Mouse (Mus musculus): ENCODE results near the gene Npc1l1. TPM values are rescaled to one million over a fixed set of nuclear protein-coding genes. Genes with fewer than 3 reads are reported as not detected.
A peak's percentile ranks its signal among the peaks of the same experiment; 100 is the strongest.

The Npc1l1 gene
- 0.04 TPM in 1 of 2 replicates, not detected in the other for polyA plus RNA-seq (2014; fragmentation: Nextera tagmentation; extraction: Ambion mirVana)

DNA sequence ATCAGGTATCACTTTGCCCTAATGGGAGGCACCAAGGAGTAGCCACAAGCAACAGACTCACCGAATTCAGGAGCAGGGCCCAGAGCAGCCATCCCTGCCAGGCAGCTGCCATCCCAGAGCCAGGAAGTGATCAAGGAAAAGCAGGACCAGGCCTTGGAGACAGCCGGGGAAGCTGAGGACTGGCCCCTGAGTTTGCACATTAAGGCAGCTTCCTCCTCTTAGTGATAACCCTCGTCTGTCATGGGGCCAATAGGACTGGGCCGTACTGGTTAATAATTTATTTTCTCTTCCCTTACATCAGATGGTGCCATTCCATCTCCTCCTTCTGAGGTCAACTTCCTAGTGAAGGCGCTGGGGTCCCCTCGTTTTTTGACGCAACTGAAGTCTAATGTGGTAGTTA lies at the start of gene Npc1l1:
Gene Npc1l1, minus strand, starts transcription at position 132 of the 400 bp plus-strand sequence.
- WGBS, result 86% methylated on average over 7 of the region's 7 CpGs
- no peak within 1 kb of the TSS for H3K27ac ChIP-seq (replicated peaks; ENCODE audit: low read depth, low read length)
- no peak within 1 kb of the TSS for H3K4me2 ChIP-seq (ENCODE audit: low read depth, low read length)
- no peak within 1 kb of the TSS for H3K9ac ChIP-seq (ENCODE audit: low read depth, low read length)
- ATAC-seq (ENCODE audit: low read depth) (no peak), DNase-seq (ENCODE audit: low spot score) (no peak)
- no peaks in the 10 kb centered on the region for H3K27me3 ChIP-seq (replicated peaks; ENCODE audit: control insufficient read depth, insufficient read depth, low read length)
- peaks cover 10% of the 10 kb centered on the region; the same call in 1 of the 2 replicates for H3K9me3 ChIP-seq (ENCODE audit: control insufficient read depth, low read length)
- H3K36me3 ChIP-seq (ENCODE audit: control insufficient read depth, insufficient read depth, low read length), result no peaks in the 10 kb centered on the region
- H3K4me3 ChIP-seq (ENCODE audit: low read depth, low read length), result no peak within 1 kb of the TSS
- no peaks in the 10 kb centered on the region for H3K4me1 ChIP-seq (ENCODE audit: control insufficient read depth, insufficient read depth, low read length)

DNA sequence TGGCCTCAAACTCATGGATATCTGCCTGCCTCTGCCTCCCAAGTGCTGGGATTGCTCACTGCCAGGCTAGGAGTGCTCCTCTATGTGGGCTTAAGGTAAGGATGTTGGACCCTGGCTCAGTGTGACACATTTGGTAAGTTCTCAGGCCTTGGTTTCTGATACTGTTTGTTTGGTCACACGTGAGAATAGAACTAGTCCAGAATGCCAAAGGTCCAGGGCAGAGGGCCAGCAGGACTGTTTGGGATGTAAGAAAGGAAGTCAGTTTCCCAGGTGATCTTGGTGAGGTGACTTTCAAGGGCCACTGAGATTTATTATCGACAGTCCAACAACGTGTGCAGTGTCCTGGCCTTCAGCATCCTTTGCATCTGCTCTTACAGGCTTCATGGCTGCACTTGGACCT lies 46.5 kb upstream of the Npc1l1 start:
- 81% methylated on average over 3 of the region's 3 CpGs for WGBS
- H3K9ac ChIP-seq (ENCODE audit: low read depth, low read length), result no peak overlapping the region
- H3K4me1 ChIP-seq (ENCODE audit: control insufficient read depth, insufficient read depth, low read length), result peaks cover 7% of the 10 kb centered on the region
- H3K9me3 ChIP-seq (ENCODE audit: control insufficient read depth, low read length), result peaks cover 3% of the 10 kb centered on the region; the same call in 1 of the 2 replicates
- H3K4me2 ChIP-seq (ENCODE audit: low read depth, low read length), result no peak overlapping the region
- H3K4me3 ChIP-seq (ENCODE audit: low read depth, low read length), result no peak overlapping the region
- no peak overlapping the region for H3K27ac ChIP-seq (replicated peaks; ENCODE audit: low read depth, low read length)
- H3K27me3 ChIP-seq (replicated peaks; ENCODE audit: control insufficient read depth, insufficient read depth, low read length), result no peaks in the 10 kb centered on the region
- ATAC-seq (ENCODE audit: low read depth), result no peak
- H3K36me3 ChIP-seq (ENCODE audit: control insufficient read depth, insufficient read depth, low read length), result peaks cover 7% of the 10 kb centered on the region
- no peak for DNase-seq (ENCODE audit: low spot score)

GRCm38 (mm10) chr11:6275094-6275484 lies 45.1 kb upstream of the Npc1l1 start:
- Histone ChIP-seq H3K9me3 (ENCODE audit: control insufficient read depth, low read length) (no peaks in the 10 kb centered on the region), H3K4me2 (ENCODE audit: low read depth, low read length) (peak overlapping the region; percentile 91), H3K9ac (ENCODE audit: low read depth, low read length) (peak overlapping the region; percentile 83), H3K27ac (replicated peaks; ENCODE audit: low read depth, low read length) (peak overlapping the region; percentile 64), H3K4me1 (ENCODE audit: control insufficient read depth, insufficient read depth, low read length) (peaks cover 7% of the 10 kb centered on the region), H3K4me3 (ENCODE audit: low read depth, low read length) (peak overlapping the region; percentile 78), H3K36me3 (ENCODE audit: control insufficient read depth, insufficient read depth, low read length) (peaks cover 19% of the 10 kb centered on the region), H3K27me3 (replicated peaks; ENCODE audit: control insufficient read depth, insufficient read depth, low read length) (no peaks in the 10 kb centered on the region)
- DNase-seq (ENCODE audit: low spot score) (no peak), ATAC-seq (ENCODE audit: low read depth) (peak; percentile 16)
- WGBS, result 25% methylated on average over 7 of the region's 7 CpGs

DNA sequence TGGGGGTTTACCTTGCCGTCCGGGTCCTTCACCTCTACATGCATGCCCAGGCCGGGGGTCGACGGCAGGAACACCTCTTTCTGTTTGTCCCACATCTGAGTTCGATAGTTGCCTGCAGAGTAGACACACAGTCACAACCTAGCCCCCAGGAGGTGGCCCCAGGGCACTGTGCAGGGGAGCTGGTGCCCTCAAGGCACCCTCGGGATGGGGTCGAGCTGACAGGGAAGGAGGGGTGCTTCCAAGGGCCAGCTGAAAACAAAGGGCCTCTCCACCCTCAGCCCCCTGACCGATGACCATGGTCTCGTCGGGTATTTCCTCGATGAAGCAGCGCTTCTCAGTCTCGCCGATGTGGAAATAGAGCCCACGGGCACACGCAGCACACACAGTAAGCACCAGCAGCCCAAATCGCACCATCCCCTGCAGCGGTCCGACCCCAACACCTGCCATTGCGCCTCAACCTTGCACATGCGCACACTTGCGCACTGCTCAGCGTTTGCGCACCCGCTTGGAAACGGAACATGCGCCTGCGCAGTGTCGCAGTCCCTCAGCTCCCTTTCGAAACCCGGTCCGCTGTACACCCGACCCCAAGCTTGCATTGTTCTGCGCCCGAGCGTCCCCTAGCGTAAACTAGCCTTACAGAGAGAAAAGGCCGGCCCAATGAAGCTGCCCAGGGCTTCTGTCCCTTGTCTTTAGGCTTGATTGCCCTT lies 44.6 kb upstream of the Npc1l1 start, which contains the start of gene Tmed4:
Gene Tmed4, minus strand, starts transcription at position 484 of the 707 bp plus-strand sequence.
- H3K4me1 ChIP-seq (ENCODE audit: control insufficient read depth, insufficient read depth, low read length), result peaks cover 7% of the 10 kb centered on the region
- peak within 1 kb of the TSS; percentile 64 for H3K27ac ChIP-seq (replicated peaks; ENCODE audit: low read depth, low read length)
- no peaks in the 10 kb centered on the region for H3K27me3 ChIP-seq (replicated peaks; ENCODE audit: control insufficient read depth, insufficient read depth, low read length)
- no peaks in the 10 kb centered on the region for H3K9me3 ChIP-seq (ENCODE audit: control insufficient read depth, low read length)
- peak within 1 kb of the TSS; percentile 91 for H3K4me2 ChIP-seq (ENCODE audit: low read depth, low read length)
- WGBS, result 1% methylated on average over 36 of the region's 39 CpGs
- H3K9ac ChIP-seq (ENCODE audit: low read depth, low read length), result peak within 1 kb of the TSS; percentile 83
- ATAC-seq (ENCODE audit: low read depth) (peak; percentile 98), DNase-seq (ENCODE audit: low spot score) (peak; percentile 98)
- peak within 1 kb of the TSS; percentile 78 for H3K4me3 ChIP-seq (ENCODE audit: low read depth, low read length)
- H3K36me3 ChIP-seq (ENCODE audit: control insufficient read depth, insufficient read depth, low read length), result peaks cover 23% of the 10 kb centered on the region

DNA sequence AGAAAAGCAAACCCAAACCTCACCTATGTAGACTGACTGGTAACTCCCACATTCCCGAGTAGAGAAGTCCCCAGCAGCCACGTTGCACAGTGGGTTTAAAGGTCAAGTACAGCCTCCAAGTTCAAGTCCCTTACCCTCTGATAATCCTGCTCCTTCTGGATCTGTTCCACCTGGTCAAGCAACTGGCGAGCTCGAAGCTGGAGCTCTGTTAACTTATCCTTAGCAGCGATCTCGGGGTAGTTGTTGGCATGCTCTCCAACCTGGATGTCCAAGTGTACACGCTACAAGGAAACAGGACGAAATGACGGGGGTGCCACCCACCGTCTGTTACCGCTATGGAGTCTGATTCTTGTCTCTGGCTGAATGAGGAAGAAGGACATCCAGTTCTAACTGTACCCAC lies 43.7 kb upstream of the Npc1l1 start:
- WGBS, result 56% methylated on average over 11 of the region's 11 CpGs
- DNase-seq (ENCODE audit: low spot score), result no peak
- H3K27ac ChIP-seq (replicated peaks; ENCODE audit: low read depth, low read length), result no peak overlapping the region
- peaks cover 7% of the 10 kb centered on the region for H3K4me1 ChIP-seq (ENCODE audit: control insufficient read depth, insufficient read depth, low read length)
- peak overlapping the region; percentile 91 for H3K4me2 ChIP-seq (ENCODE audit: low read depth, low read length)
- no peaks in the 10 kb centered on the region for H3K9me3 ChIP-seq (ENCODE audit: control insufficient read depth, low read length)
- peaks cover 26% of the 10 kb centered on the region for H3K36me3 ChIP-seq (ENCODE audit: control insufficient read depth, insufficient read depth, low read length)
- H3K27me3 ChIP-seq (replicated peaks; ENCODE audit: control insufficient read depth, insufficient read depth, low read length), result no peaks in the 10 kb centered on the region
- no peak for ATAC-seq (ENCODE audit: low read depth)
- peak overlapping the region; percentile 78 for H3K4me3 ChIP-seq (ENCODE audit: low read depth, low read length)
- H3K9ac ChIP-seq (ENCODE audit: low read depth, low read length), result peak overlapping the region; percentile 83

DNA sequence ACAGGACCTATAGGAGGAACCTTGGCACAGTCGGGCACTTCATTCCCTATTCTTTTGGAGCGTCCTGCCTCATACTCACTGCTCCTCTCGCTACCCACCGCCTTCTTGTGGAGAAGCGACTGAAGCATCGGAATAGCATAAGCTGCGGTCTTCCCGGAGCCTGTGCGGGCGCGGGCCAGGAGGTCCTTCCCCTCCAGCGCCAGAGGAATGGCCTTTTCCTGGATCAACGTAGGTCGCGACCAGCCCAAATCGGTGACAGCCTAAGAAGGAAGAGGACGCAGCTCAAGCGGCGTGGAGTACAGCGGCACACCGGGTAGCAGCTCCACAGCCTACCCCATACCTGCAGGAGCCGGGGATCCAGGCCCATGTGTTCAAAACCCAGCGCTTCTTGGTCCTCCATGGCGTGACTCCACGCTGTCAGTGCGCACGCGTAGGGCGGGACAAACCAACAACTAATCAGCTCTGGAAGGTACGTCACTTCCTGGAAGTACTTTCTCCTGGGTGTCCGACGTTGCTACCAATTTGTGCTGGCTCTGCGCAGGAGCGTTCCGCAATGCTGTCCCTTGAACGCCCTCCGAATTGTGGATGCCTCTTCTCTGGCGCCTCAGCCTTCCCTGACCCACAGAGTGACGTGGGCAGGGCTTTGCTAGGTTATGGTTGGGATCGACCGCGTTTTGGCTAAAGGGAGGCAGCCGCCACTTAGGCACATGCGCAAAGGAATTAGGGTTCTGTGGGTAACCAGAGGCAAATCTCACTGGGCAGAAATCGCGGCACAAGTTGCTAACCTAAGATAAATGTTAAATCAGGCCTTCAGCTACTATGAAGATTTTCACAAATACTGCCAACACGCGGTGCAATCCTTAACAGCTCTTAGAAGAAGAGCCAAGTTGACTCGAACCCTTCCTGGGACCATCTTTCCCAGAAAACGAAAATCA lies 37.6 kb upstream of the Npc1l1 start, which contains the start of gene Ddx56:
Gene Ddx56, minus strand, starts transcription at position 453 of the 935 bp plus-strand sequence.
- H3K4me3 ChIP-seq (ENCODE audit: low read depth, low read length), result peak within 1 kb of the TSS; percentile 68
- ATAC-seq (ENCODE audit: low read depth), result peak; percentile 98
- DNase-seq (ENCODE audit: low spot score), result peak; percentile 98
- peak within 1 kb of the TSS; percentile 90 for H3K4me2 ChIP-seq (ENCODE audit: low read depth, low read length)
- H3K4me1 ChIP-seq (ENCODE audit: control insufficient read depth, insufficient read depth, low read length), result peaks cover 5% of the 10 kb centered on the region
- H3K9ac ChIP-seq (ENCODE audit: low read depth, low read length), result peak within 1 kb of the TSS; percentile 77
- no peaks in the 10 kb centered on the region for H3K9me3 ChIP-seq (ENCODE audit: control insufficient read depth, low read length)
- H3K36me3 ChIP-seq (ENCODE audit: control insufficient read depth, insufficient read depth, low read length), result peaks cover 66% of the 10 kb centered on the region
- 2% methylated on average over 45 of the region's 50 CpGs for WGBS
- no peaks in the 10 kb centered on the region for H3K27me3 ChIP-seq (replicated peaks; ENCODE audit: control insufficient read depth, insufficient read depth, low read length)
- H3K27ac ChIP-seq (replicated peaks; ENCODE audit: low read depth, low read length), result peak within 1 kb of the TSS; percentile 97

DNA sequence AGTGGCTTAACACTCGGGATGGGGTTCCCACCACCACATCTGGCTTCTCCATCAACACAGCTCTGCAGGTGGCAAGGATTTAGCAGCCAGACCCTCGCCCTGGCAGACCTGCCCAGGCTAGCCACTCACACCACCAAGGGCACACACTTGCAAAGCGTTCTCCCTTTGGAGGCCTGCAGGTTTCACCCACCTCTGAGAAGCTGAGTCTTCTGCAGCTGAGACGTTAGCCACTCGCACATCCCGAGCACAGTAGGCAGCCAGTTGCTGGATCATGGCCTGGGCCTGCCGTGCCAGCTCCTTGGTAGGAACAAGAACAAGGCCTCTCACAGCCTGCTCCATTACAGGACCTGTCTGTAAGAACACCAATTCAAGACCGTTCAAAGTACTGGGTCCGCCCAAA lies 36.7 kb upstream of the Npc1l1 start:
- DNase-seq (ENCODE audit: low spot score) (no peak), ATAC-seq (ENCODE audit: low read depth) (no peak)
- Histone ChIP-seq H3K36me3 (ENCODE audit: control insufficient read depth, insufficient read depth, low read length) (peaks cover 70% of the 10 kb centered on the region), H3K27ac (replicated peaks; ENCODE audit: low read depth, low read length) (no peak overlapping the region), H3K4me1 (ENCODE audit: control insufficient read depth, insufficient read depth, low read length) (peaks cover 5% of the 10 kb centered on the region), H3K9ac (ENCODE audit: low read depth, low read length) (peak overlapping the region; percentile 77), H3K9me3 (ENCODE audit: control insufficient read depth, low read length) (no peaks in the 10 kb centered on the region), H3K4me2 (ENCODE audit: low read depth, low read length) (peak overlapping the region; percentile 90), H3K4me3 (ENCODE audit: low read depth, low read length) (peak overlapping the region; percentile 68), H3K27me3 (replicated peaks; ENCODE audit: control insufficient read depth, insufficient read depth, low read length) (no peaks in the 10 kb centered on the region)
- WGBS, result 63% methylated on average over 9 of the region's 9 CpGs

GRCm38 (mm10) chr11:6261434-6262082 lies 31.6 kb upstream of the Npc1l1 start:
- Histone ChIP-seq H3K36me3 (ENCODE audit: control insufficient read depth, insufficient read depth, low read length) (peaks cover 94% of the 10 kb centered on the region), H3K9ac (ENCODE audit: low read depth, low read length) (no peak overlapping the region), H3K4me1 (ENCODE audit: control insufficient read depth, insufficient read depth, low read length) (peaks cover 2% of the 10 kb centered on the region), H3K4me3 (ENCODE audit: low read depth, low read length) (no peak overlapping the region), H3K27me3 (replicated peaks; ENCODE audit: control insufficient read depth, insufficient read depth, low read length) (no peaks in the 10 kb centered on the region), H3K4me2 (ENCODE audit: low read depth, low read length) (no peak overlapping the region), H3K9me3 (ENCODE audit: control insufficient read depth, low read length) (no peaks in the 10 kb centered on the region), H3K27ac (replicated peaks; ENCODE audit: low read depth, low read length) (no peak overlapping the region)
- DNase-seq (ENCODE audit: low spot score), result peak; percentile 81
- 80% methylated on average over 10 of the region's 10 CpGs for WGBS
- ATAC-seq (ENCODE audit: low read depth), result no peak; the same call in 1 of the 2 replicates
